9 mouse cellular contexts compared by ENCODE assay signal in the genomic region with DNA sequence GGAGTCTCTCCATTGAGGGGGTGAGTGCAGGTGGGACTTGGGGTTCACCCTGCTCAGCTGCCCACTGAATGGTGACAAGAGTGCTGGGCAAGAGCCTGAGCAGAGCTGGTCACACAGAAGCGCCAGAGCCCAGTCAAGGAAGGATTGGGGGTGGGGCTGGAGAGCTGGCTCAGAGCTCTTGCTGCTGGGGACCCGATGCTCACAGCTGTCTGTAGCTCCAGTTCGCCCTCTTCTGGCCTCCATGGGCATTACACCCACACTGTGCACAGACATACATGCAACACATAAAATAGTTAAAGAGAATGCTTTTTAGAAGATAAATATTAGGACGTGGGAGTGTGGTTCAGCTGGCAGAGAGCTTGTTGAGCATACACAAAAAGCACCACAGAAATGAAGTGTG. TPM values are rescaled to one million over a fixed set of nuclear protein-coding genes. Genes with fewer than 3 reads are reported as not detected.
A peak's percentile ranks its signal among the peaks of the same experiment; 100 is the strongest.
DNase-seq lines count a peak whose midpoint lies in the region; ATAC-seq and TF ChIP-seq lines count a peak whose summit lies in the region.
"Had no signal": no experiment of that assay in that cellular context is flagged by ENCODE, and none has a peak within 500 bp of the region (broad histone marks: within the 10 kb centered on the region; RNA-seq: fewer than 3 reads in every experiment).

No protein-coding gene starts in this region.

- H3K4me3 ChIP-seq in hindbrain, embryonic 10.5 days = no peak overlapping the region
- no peak overlapping the region for H3K4me3 ChIP-seq in hindbrain, embryonic 13.5 days
- no peak overlapping the region for H3K4me3 ChIP-seq in liver, postnatal 0 days (ENCODE audit: low read depth, low read length)
- H3K4me3 ChIP-seq: erythroblast, embryonic 14.5 days had no signal

- ATAC-seq in hindbrain, embryonic 13.5 days (ENCODE audit: low FRiP score) = no peak
- no peak for ATAC-seq in liver, postnatal 0 days

- no peaks in the 10 kb centered on the region for H3K36me3 ChIP-seq in hindbrain, embryonic 10.5 days
- no peaks in the 10 kb centered on the region for H3K36me3 ChIP-seq in hindbrain, embryonic 13.5 days
- no peaks in the 10 kb centered on the region for H3K36me3 ChIP-seq in liver, postnatal 0 days (replicated peaks; ENCODE audit: insufficient read depth, low read length)

- 0 out of 2 replicates have a peak, but pooled peaks cover 3% of the 10 kb centered on the region for H3K9me3 ChIP-seq in hindbrain, embryonic 10.5 days
- H3K9me3 ChIP-seq in hindbrain, embryonic 13.5 days = no peaks in the 10 kb centered on the region
- H3K9me3 ChIP-seq in liver, postnatal 0 days (ENCODE audit: low read length) = no peaks in the 10 kb centered on the region

- H3K27me3 ChIP-seq in hindbrain, embryonic 10.5 days (ENCODE audit: insufficient read depth, poor library complexity, severe bottlenecking) = peaks cover 3% of the 10 kb centered on the region; the same call in 1 of the 2 replicates
- H3K27me3 ChIP-seq in hindbrain, embryonic 13.5 days = no peaks in the 10 kb centered on the region
- H3K27me3 ChIP-seq in liver, postnatal 0 days (ENCODE audit: insufficient read depth, low read length) = no peaks in the 10 kb centered on the region

- no peak overlapping the region for H3K4me2 ChIP-seq in hindbrain, embryonic 13.5 days
- H3K4me2 ChIP-seq in liver, postnatal 0 days (ENCODE audit: low read depth, low read length) = no peak overlapping the region

- TF ChIP-seq CTCF in liver, postnatal 0 days (IDR thresholded peaks at IDR 0.05; ENCODE audit: low read depth) = peak; percentile 64

- no peak overlapping the region for H3K9ac ChIP-seq in hindbrain, embryonic 13.5 days
- no peak overlapping the region for H3K9ac ChIP-seq in liver, postnatal 0 days (replicated peaks)

- DNase-seq in hindbrain, embryonic 10.5 days (ENCODE audit: low spot score) = peak; percentile 16
- DNase-seq in 3T3-L1 (ENCODE audit: low read depth, low spot score) = peak; percentile 29
- DNase-seq in R1 (ENCODE audit: low read depth, low spot score) = peak; percentile 87
- DNase-seq in liver, postnatal 0 days = peak; percentile 64
- DNase-seq in adrenal gland, postnatal 10 days = no peak
- no peak for DNase-seq in urinary bladder, postnatal 36 days (ENCODE audit: low spot score in 2 of 2)
- no peak for DNase-seq in frontal cortex, adult 2 months (ENCODE audit: extremely low spot score in 1 of 2, low spot score in 1 of 2)

- peaks cover 12% of the 10 kb centered on the region for H3K4me1 ChIP-seq in hindbrain, embryonic 10.5 days (replicated peaks)
- H3K4me1 ChIP-seq in hindbrain, embryonic 13.5 days (replicated peaks) = 0 out of 2 replicates have a peak, but pooled peaks cover 1% of the 10 kb centered on the region
- no peaks in the 10 kb centered on the region for H3K4me1 ChIP-seq in liver, postnatal 0 days (ENCODE audit: insufficient read depth)

- WGBS in hindbrain, embryonic 10.5 days = 49% methylated on average over 4 of the region's 4 CpGs
- WGBS in hindbrain, embryonic 13.5 days = 53% methylated on average over 4 of the region's 4 CpGs
- WGBS in liver, postnatal 0 days (ENCODE audit: insufficient replicate concordance) = 51% methylated on average over 4 of the region's 4 CpGs

- H3K27ac ChIP-seq in hindbrain, embryonic 10.5 days = no peak overlapping the region
- no peak overlapping the region for H3K27ac ChIP-seq in hindbrain, embryonic 13.5 days
- H3K27ac ChIP-seq in liver, postnatal 0 days (ENCODE audit: low read depth) = no peak overlapping the region

- no peak for TF ChIP-seq EP300 in liver, postnatal 0 days (IDR thresholded peaks at IDR 0.05; ENCODE audit: low read depth)

RNA-seq across cellular contexts. Expression of a gene that starts 43.8 kb away (rescaled TPM):
- not detected in 2 replicates for polyA plus RNA-seq in hindbrain, embryonic 10.5 days (2016; fragmentation: Nextera tagmentation; extraction: Ambion mirVana)
- polyA plus RNA-seq in hindbrain, embryonic 13.5 days (2015; fragmentation: Nextera tagmentation; extraction: Ambion mirVana) = 0.12 and 0.13 TPM in 2 replicates
- 0.02 and 0.11 TPM in 2 replicates for polyA plus RNA-seq in liver, postnatal 0 days (2015; fragmentation: Nextera tagmentation; extraction: Ambion mirVana)
- 10 to 100 TPM in 1 of 2 experiments, 1 to 10 TPM in 1; 4.2 to 15.1 TPM for total RNA-seq in adrenal gland, postnatal 10 days (2021)
- 1.8 and 2.6 TPM in 2 replicates for polyA plus RNA-seq in frontal cortex, adult 2 months (2012; rRNA removed)
- polyA plus RNA-seq: erythroblast, embryonic 14.5 days had no signal

RNA-seq across cellular contexts. Expression of a gene that starts 52.2 kb away (rescaled TPM):
- polyA plus RNA-seq in hindbrain, embryonic 10.5 days (2016; fragmentation: Nextera tagmentation; extraction: Ambion mirVana) = 283 and 352 TPM in 2 replicates
- polyA plus RNA-seq in hindbrain, embryonic 13.5 days (2015; fragmentation: Nextera tagmentation; extraction: Ambion mirVana) = 228 and 241 TPM in 2 replicates
- 62.1 and 67.6 TPM in 2 replicates for polyA plus RNA-seq in liver, postnatal 0 days (2015; fragmentation: Nextera tagmentation; extraction: Ambion mirVana)
- 100 to 1,000 TPM in 1 of 2 experiments, 10 to 100 TPM in 1; 94.0 to 117 TPM for total RNA-seq in adrenal gland, postnatal 10 days (2021)
- 68.2 and 68.5 TPM in 2 replicates for polyA plus RNA-seq in frontal cortex, adult 2 months (2012; rRNA removed)

Comparison
In these comparisons a context has a peak if more than half of its experiments do, and no peak if none do; other contexts are left out.
1. DNase-seq: peak in hindbrain, embryonic 10.5 days (single experiment), 3T3-L1 (single experiment), R1 (single experiment) and liver, postnatal 0 days (single experiment); none in adrenal gland, postnatal 10 days (single experiment), urinary bladder, postnatal 36 days (0 of 2) and frontal cortex, adult 2 months (0 of 2).